Mouse (Mus musculus): ENCODE results near the gene Rnf215.

- TF ChIP-seq POLR2A (IDR thresholded peaks at IDR 0.05; ENCODE audit: borderline replicate concordance, insufficient read depth, low read length), result no peak
- peak; percentile 69 for TF ChIP-seq CTCF (IDR thresholded peaks at IDR 0.05; ENCODE audit: borderline replicate concordance, insufficient read depth, low read depth, low read length)
Observed at GRCm38 (mm10) chr11:4094378-4095170, 40.4 kb upstream of the Rnf215 start.
